Mouse (Mus musculus) E14TG2a.4 (cell line): ENCODE measurements around the gene Phactr2.

ENCODE experiments used
- CTCF ChIP-seq: conservative IDR thresholded peaks from 2 replicates; pipeline ENCODE4 v1.5.1; 2014; ENCODE audit warnings: low read length
- NANOG ChIP-seq: IDR thresholded peaks from 2 replicates; pipeline ENCODE4 v1.6.1; 2014; ENCODE audit warnings: borderline replicate concordance, low read length, mixed read lengths

DNA sequence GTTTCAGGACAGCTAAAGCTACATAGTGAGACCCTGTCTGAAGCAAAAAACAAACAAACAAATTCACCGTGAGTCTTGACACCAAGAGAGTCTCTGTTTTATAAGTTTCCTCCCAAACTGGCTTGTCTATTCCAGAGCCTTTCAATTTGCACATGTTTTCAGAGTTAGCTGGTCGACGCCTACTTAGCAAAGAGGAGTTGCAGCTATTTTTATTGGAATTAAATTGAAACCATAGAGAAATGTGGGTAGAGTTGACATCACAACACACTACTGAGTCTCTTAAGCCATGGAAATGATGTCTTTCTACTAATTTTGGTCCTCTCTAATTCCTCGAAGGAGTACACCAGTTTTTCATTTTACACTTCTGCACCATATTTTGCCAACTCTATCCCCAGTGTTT lies 313.3 kb downstream of the Phactr2 start:
- TF ChIP-seq CTCF (no peak), NANOG (no peak)
